In genomic region chr13:56259021-56259925, GRCm38 (mm10) we compare ENCODE assay signal across 9 mouse cellular contexts. TPM values are rescaled to one million over a fixed set of nuclear protein-coding genes. Genes with fewer than 3 reads are reported as not detected.
DNase-seq lines count a peak whose midpoint lies in the region; ATAC-seq and TF ChIP-seq lines count a peak whose summit lies in the region.
"Had no signal": no experiment of that assay in that cellular context is flagged by ENCODE, and none has a peak within 500 bp of the region (broad histone marks: within the 10 kb centered on the region; RNA-seq: fewer than 3 reads in every experiment).

No protein-coding gene starts in this region.

- no peaks in the 10 kb centered on the region for H3K4me1 ChIP-seq in liver, embryonic 11.5 days (replicated peaks; ENCODE audit: control insufficient read depth, insufficient read depth, low read length)
- H3K4me1 ChIP-seq in hindbrain, postnatal 0 days (ENCODE audit: insufficient read depth, low read length) = no peaks in the 10 kb centered on the region; the same call in 1 of the 2 replicates
- peaks cover 23% of the 10 kb centered on the region for H3K4me1 ChIP-seq in neural tube, embryonic 15.5 days

- peak overlapping the region; percentile 5; the same call in 1 of the 2 replicates for H3K4me3 ChIP-seq in liver, embryonic 11.5 days (ENCODE audit: low read depth, low read length)
- peak overlapping the region; percentile 20 for H3K4me3 ChIP-seq in hindbrain, postnatal 0 days (ENCODE audit: low read length)
- peak overlapping the region; percentile 31 for H3K4me3 ChIP-seq in neural tube, embryonic 15.5 days (replicated peaks)

- H3K9me3 ChIP-seq in liver, embryonic 11.5 days (ENCODE audit: control insufficient read depth, low read length) = no peaks in the 10 kb centered on the region
- no peaks in the 10 kb centered on the region for H3K9me3 ChIP-seq in hindbrain, postnatal 0 days (ENCODE audit: low read length)
- H3K9me3 ChIP-seq in neural tube, embryonic 15.5 days (replicated peaks) = no peaks in the 10 kb centered on the region

- WGBS in liver, embryonic 11.5 days = 2% methylated on average over 52 of the region's 55 CpGs
- under 1% methylated on average over 55 of the region's 55 CpGs for WGBS in hindbrain, postnatal 0 days
- under 1% methylated on average over 55 of the region's 55 CpGs for WGBS in neural tube, embryonic 15.5 days

- peaks cover 85% of the 10 kb centered on the region for H3K27me3 ChIP-seq in liver, embryonic 11.5 days (replicated peaks; ENCODE audit: control insufficient read depth, insufficient read depth, low read length)
- peaks cover 75% of the 10 kb centered on the region for H3K27me3 ChIP-seq in hindbrain, postnatal 0 days (ENCODE audit: insufficient read depth, low read length)
- peaks cover 97% of the 10 kb centered on the region for H3K27me3 ChIP-seq in neural tube, embryonic 15.5 days (replicated peaks)

- no peak for ATAC-seq in liver, embryonic 11.5 days (replicated peaks; ENCODE audit: low FRiP score)
- ATAC-seq in hindbrain, postnatal 0 days = no peak
- no peak for ATAC-seq in neural tube, embryonic 15.5 days (ENCODE audit: low FRiP score)
- ATAC-seq in erythroblast, adult 5-6 weeks (replicated peaks; ENCODE audit: low FRiP score, poor library complexity, severe bottlenecking) = no peak

- no peak for DNase-seq in liver, embryonic 11.5 days (ENCODE audit: low spot score)
- no peak for DNase-seq in liver
- DNase-seq in embryo, embryonic 9.5 days (ENCODE audit: extremely low spot score) = peak; percentile 42
- peak; percentile 49 for DNase-seq in hindbrain, postnatal 0 days (ENCODE audit: low spot score)
- DNase-seq in urinary bladder, postnatal 4 days (ENCODE audit: low spot score in 2 of 2) = no peak
- no peak for DNase-seq in cerebellum, postnatal 4 days (ENCODE audit: low spot score in 2 of 2)

- no peak overlapping the region for H3K9ac ChIP-seq in liver, embryonic 11.5 days (ENCODE audit: low read depth, low read length)
- H3K9ac ChIP-seq in hindbrain, postnatal 0 days (replicated peaks; ENCODE audit: low read length) = no peak overlapping the region
- no peak overlapping the region for H3K9ac ChIP-seq in neural tube, embryonic 15.5 days (replicated peaks)

- no peak overlapping the region for H3K4me2 ChIP-seq in liver, embryonic 11.5 days
- peak overlapping the region; percentile 46 for H3K4me2 ChIP-seq in hindbrain, postnatal 0 days (ENCODE audit: low read depth, low read length)
- H3K4me2 ChIP-seq in neural tube, embryonic 15.5 days = peak overlapping the region; percentile 55

- no peaks in the 10 kb centered on the region for H3K36me3 ChIP-seq in liver, embryonic 11.5 days (ENCODE audit: control insufficient read depth, insufficient read depth, low read length)
- H3K36me3 ChIP-seq in hindbrain, postnatal 0 days (ENCODE audit: insufficient read depth, low read length) = no peaks in the 10 kb centered on the region
- no peaks in the 10 kb centered on the region for H3K36me3 ChIP-seq in neural tube, embryonic 15.5 days

- TF ChIP-seq CTCF in hindbrain, postnatal 0 days (IDR thresholded peaks at IDR 0.05; ENCODE audit: low read depth) = no peak; the same call in 1 of the 2 replicates

- no peak overlapping the region for H3K27ac ChIP-seq in liver, embryonic 11.5 days (ENCODE audit: low read depth, low read length)
- no peak overlapping the region for H3K27ac ChIP-seq in hindbrain, postnatal 0 days
- no peak overlapping the region for H3K27ac ChIP-seq in neural tube, embryonic 15.5 days (replicated peaks)

RNA-seq across cellular contexts. Expression of gene Neurog1, which starts 7.3 kb away (rescaled TPM):
- not detected in 2 replicates for polyA plus RNA-seq in liver, embryonic 11.5 days (2014; fragmentation: Nextera tagmentation; extraction: Ambion mirVana)
- total RNA-seq in hindbrain, postnatal 0 days (2014; rRNA removed) = 0.14 and 0.42 TPM in 2 replicates
- 0.10 and 0.30 TPM in 2 replicates for polyA plus RNA-seq in hindbrain, postnatal 0 days (2015; fragmentation: Nextera tagmentation; extraction: Ambion mirVana)
- 0.18 TPM in 1 of 2 replicates, not detected in the other for polyA plus RNA-seq in neural tube, embryonic 15.5 days (2015; fragmentation: Nextera tagmentation; extraction: Ambion mirVana)
- not detected in 2 replicates for total RNA-seq in erythroblast, adult 5-6 weeks (2015; ENCODE audit: low replicate concordance)
- not detected in 2 replicates for total RNA-seq in erythroblast, adult 5-6 weeks (2017; ENCODE audit: low replicate concordance)
- total RNA-seq: gastrocnemius, postnatal 4 days had no signal

RNA-seq across cellular contexts. Expression of gene Cxcl14, which starts 37.1 kb away (rescaled TPM):
- 3.0 and 5.9 TPM in 2 replicates for polyA plus RNA-seq in liver, embryonic 11.5 days (2014; fragmentation: Nextera tagmentation; extraction: Ambion mirVana)
- 17.5 and 20.2 TPM in 2 replicates for total RNA-seq in hindbrain, postnatal 0 days (2014; rRNA removed)
- 19.2 and 19.9 TPM in 2 replicates for polyA plus RNA-seq in hindbrain, postnatal 0 days (2015; fragmentation: Nextera tagmentation; extraction: Ambion mirVana)
- 3.9 and 4.9 TPM in 2 replicates for polyA plus RNA-seq in neural tube, embryonic 15.5 days (2015; fragmentation: Nextera tagmentation; extraction: Ambion mirVana)
- 0.84 TPM in 1 of 2 replicates, not detected in the other for total RNA-seq in erythroblast, adult 5-6 weeks (2015; ENCODE audit: low replicate concordance)
- total RNA-seq in erythroblast, adult 5-6 weeks (2017; ENCODE audit: low replicate concordance) = 0.42 and 0.51 TPM in 2 replicates

Comparison
In these comparisons a context has a peak if more than half of its experiments do, and no peak if none do; other contexts are left out.
1. DNase-seq: peak in embryo, embryonic 9.5 days (single experiment) and hindbrain, postnatal 0 days (single experiment); none in liver, embryonic 11.5 days (single experiment), liver (single experiment), urinary bladder, postnatal 4 days (0 of 2) and cerebellum, postnatal 4 days (0 of 2).
2. Peak in every context shown above with its lines, with median percentiles within 50 percentile points of each other: H3K4me3 ChIP-seq.